Mouse (Mus musculus) T-helper 1 cell (primary cell): ENCODE results near the gene Casp9.

Source experiments
- in situ Hi-C: fragments of 300-600 bp; cut with MboI, MseI; formaldehyde crosslinking; loops from one replicate; pipeline ENCODE4 v1.15.1; 2025; ENCODE audit warnings: high pct_unique_total_duplicates

The Casp9 gene

GRCm38 (mm10) chr4:141862867-141863266 is 69.5 kb downstream of the Casp9 start:
- in situ Hi-C loops, result no loop called here

- in situ Hi-C loops, result no loop called here
These were observed 70.4 kb downstream of the Casp9 start for GRCm38 (mm10) chr4:141863726-141864280.

GRCm38 (mm10) chr4:141864506-141864905 is 71.1 kb downstream of the Casp9 start:
- in situ Hi-C loops, result no loop called here

DNA sequence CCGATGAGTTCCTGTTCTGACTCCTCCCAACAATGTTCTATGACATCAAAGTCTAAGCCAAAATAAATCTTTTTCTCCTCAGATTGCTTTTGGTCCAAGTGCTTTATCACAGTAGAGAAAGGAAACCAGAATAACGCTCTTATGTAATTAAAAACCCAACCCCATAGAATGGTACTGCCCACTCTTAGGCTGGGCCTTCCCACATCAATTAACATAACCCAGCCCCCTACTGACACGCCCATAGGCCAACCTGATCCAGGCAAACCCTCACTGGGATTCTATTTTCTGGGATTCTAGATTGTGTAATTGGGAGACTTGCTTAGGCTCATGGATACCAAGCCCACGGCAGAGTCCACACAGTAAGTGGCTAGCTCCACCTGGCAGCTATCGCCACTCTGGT is 71.6 kb downstream of the Casp9 start:
- in situ Hi-C loops, result no loop called here
